Mouse (Mus musculus): ENCODE data around the gene Kif7.

The Kif7 gene

DNA sequence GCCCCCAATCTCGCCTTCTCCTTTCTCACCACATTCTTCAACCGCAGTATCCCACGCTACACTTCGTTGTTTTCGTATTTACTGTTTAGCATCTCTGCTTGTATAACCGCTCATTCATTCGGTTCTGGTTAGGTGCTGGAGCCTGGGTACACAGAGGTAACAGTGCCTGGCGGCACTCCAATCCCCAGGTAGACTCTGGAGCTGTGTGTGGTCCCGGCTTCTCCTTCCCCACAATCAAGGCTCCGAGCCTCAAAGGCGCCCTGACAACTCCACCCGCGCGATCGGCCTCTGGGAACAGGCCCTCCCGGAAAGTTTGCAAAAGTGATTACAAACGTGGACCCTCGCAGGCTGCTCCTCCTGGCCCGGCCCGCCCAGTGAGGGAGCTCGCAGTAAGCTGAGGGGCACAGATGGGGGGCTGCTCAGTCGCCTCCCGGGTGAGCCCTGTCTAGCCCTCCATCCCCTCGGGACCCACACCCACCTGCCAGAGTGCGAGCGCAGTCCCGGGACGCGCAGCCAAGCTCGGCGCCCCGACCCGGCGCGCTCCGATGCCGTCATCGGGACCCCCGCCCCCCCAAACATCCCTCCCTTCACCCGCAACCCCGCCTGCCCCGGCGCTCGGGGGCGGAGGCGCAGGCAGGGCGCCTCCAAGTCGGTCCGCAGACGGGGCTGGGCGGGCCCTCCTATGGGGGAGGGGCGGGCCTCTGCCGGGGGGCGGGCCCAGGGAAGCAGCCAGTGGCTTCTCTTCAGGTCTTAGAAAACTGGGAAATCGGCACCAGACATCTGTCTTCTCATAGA lies at the start of gene Kif7:
Gene Kif7, minus strand, starts transcription at position 534 of the 795 bp plus-strand sequence.
- in situ Hi-C loops (cut with MboI, MseI) = no loop called here

DNA sequence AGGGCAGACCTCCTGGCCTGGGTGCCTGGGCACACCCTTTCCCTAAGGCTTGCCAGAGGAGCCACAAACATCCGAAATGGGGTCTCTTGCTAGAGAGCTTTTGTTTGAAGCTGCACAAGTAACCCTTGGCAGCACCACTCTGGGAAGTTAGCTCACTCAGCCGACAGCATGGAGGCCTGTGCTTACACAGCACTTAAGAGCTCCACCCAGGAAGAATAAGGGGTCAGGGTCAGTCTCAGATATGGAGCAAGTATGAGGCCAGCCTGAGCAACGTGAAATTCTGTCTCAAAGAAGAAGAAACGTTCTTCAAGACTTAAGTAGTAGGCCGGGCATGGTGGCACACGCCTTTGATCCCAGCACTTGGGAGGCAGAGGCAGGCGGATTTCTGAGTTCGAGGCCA lies 46.6 kb upstream of the Kif7 start:
- in situ Hi-C loops (cut with MboI, MseI) = no loop called here

DNA sequence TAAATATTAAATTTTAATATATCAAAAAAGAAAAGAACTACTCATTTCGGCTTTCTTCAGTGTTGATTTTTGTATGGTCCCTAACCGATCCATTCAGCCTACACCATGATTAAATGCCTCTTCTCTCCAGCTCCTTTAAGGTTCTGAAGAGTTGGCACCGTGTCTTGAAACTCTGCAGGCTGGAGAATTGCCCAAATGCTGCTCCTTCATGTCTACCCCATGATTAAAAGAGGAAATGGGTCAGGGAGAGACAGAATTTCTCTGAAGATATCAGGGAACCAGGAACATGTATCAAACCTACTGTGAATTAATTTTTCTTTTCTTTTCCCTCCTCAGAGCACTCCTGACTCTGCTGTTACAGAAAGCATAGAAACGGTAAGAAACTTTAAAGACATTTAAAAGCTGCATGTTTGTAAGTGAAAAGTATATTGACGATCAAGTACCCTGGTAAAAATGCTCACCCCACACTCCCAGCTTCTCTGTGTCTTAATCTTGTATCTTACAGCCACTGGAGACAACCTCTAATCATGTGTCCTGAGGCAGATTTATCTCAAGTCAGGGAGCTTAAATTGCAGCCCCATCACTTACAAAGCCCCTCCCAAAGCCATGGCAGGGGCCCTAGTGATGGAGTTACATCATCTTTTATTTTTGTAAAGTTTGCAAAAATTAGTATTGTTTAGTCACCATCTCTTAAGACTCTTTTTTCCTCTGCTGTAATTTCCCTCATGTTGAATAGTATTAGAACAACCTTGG lies 45.8 kb upstream of the Kif7 start:
- in situ Hi-C loops (cut with MboI, MseI) = no loop called here

DNA sequence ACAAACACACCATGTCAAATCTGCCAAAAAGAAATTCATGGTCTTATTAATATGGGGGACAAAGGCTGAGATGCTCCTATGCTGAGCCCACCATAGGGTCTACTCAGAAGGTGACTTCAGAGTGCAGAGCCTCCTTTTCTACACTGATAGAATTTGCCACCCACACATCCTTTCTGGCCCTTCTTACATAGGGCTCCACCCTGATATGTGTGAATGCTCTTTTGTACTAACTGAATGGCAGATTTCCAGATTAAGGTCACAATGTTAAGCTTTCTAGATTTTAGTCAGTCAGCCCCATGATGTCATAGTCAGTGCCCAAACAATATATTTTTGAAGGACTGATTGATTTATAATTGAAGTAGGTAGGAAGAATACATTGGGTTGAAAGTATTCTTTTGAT lies 44.2 kb upstream of the Kif7 start:
- in situ Hi-C loops (cut with MboI, MseI) = no loop called here

DNA sequence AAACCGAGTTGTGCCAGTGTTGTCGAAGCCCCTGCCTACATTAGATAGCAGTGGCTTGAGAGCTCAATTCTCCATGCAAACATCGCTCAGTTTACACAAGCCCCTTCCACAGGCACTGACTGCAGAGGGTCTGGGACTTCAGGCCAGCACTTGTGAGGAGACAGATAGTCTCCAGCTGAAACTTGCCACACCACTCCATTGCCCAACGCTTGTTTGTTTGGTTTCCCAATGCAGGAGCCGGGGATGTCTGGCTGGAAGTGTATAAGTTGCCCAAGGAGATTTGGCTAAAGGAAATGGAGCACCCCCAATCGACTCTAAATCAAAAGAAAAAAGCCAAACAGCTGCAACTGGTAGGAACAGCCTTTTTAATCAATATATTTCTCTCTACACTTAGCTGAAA lies 42.7 kb upstream of the Kif7 start:
- in situ Hi-C loops (cut with MboI, MseI) = no loop called here

DNA sequence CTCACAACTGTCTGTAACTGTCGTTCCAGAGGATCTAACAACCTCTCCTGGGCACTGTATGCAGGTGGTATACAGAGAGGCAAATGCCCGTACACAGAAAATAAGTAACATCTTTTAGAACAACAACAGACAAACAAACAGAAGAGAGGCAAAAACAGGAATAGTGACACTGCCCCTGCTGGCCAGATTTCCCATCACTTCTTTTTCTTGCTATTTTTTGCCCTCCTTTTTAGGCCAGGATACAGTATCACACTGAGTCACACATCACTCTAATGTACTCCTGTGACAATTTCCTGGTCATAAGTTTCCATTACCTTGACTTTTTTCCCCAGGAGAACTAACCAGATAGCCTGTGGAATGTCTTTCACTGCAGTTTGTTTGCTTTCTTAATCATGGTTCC lies 40.8 kb upstream of the Kif7 start:
- in situ Hi-C loops (cut with MboI, MseI) = no loop called here

DNA sequence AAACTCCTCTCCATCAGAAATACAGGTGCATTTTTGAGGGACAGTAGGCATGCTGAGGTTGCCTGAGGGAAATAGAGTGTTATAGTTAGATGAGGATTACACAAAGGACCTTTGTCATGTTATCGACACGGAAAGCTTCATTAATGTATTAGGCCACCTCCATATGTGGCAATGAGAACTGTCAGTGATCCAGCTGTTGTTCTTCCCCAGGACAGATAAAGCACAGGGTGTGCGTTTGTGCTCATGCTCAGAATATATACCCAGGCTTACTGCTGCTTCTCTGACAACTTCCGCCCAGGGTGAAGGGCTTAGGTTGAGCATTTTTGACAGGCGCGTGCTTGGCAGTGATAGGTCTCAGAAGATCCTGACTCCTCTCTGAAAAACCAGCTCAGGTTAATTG lies 34.0 kb upstream of the Kif7 start:
- in situ Hi-C loops (cut with MboI, MseI) = no loop called here

DNA sequence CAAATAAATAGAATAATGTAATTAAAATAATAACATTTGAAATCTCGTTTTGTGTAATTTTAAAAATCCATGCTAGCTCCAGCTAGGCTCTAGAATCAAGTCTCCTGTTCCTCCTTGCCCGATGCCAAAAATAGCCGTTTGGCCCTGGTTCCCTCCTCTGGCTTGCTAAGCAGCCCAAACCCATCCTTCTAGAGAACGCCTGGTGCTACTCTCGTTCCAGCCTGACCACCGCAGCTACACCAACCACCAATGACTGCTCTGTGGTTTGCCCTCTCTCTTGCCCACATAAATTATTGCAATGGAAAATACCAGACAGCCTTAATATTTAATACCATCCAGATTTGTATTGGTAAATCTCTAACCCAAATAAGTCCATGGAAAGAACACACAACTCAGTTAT lies 32.1 kb upstream of the Kif7 start:
- in situ Hi-C loops (cut with MboI, MseI) = no loop called here

DNA sequence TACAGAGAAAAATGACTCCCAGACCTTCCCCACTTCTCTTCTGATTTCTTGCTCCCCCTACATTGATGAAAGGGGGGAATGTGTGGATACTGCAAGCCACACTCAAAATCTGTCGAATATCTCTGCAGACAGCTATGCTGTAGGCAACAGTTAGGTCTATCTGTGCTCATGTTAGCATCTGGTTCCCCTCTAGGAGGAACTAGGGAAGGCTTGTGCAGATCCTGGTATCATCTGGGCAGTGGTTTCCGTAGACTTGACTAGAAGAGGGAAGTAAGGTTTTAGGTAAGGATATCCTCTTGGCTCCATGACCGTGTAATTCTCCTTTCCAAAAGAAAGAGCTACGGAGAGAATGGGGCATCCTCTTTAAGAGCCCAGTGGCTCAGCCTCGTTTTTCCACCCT lies 29.1 kb upstream of the Kif7 start:
- in situ Hi-C loops (cut with MboI, MseI) = no loop called here

DNA sequence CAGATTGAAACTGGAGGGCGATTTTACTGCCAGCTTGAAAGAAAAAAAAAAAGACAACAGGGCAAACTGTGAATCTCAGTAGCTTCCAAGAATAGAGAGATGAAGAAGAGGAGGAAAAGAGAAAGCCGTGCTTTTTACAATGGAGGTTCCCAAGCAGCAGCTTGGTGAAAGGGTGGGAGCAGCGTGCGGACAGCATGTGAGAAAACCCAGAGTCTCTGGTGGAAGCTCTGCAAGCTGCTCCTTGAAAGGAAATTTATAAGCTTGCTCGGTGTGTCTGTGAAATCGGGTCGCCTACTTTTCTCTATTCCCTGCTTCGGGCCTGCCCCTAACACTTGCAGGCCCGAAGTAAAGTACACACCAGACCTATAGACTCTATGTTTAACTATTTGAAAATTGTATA lies 28.5 kb upstream of the Kif7 start:
- in situ Hi-C loops (cut with MboI, MseI) = no loop called here

DNA sequence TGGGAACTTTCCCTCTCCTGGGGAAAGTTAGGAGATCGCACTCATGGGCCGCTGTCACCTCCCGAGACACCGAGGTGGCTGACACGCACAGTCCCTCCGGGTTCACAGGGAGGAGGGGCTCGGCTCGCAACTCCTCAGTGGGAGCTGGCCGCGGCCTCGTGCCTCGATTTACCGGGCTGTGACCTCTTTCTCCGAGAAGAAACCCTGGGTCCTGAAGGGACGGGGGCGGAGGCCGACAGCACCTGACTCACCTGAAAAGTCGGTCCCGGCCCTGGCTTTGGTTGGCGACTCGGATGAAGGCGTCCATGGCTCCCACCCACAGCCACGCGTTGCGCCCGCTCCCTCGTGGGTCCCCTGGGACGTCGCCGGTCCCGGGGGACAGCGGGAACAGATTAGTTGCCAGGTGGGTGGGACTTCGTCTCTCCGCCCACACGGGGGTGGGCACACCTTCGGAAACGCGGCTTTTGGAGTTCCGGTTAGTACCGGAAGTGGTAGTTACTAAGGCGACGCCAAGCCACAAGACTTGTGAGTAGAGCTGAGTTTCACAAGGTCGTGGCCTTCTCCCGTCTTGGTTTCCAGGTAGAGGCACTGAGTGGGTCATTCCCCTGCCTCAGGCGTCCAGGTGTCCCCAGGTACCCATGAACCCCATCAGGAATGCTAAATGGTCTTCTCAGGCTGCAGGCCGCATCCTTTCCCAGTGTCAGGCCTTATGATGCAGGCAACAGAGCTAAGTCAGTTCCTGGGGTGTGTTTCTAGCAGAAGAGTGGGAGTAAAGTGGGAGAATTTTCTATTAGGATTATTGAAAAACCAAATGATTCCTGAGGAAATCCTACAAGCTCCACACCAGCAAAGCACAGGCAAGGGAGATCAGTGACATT lies 27.4 kb upstream of the Kif7 start, which contains the start of the genes Pex11a and Wdr93:
Gene Pex11a, minus strand, starts transcription at position 473 of the 878 bp plus-strand sequence.
Gene Wdr93, plus strand, starts transcription at position 505 of the 878 bp plus-strand sequence.
- in situ Hi-C loops (cut with MboI, MseI) = no loop called here

DNA sequence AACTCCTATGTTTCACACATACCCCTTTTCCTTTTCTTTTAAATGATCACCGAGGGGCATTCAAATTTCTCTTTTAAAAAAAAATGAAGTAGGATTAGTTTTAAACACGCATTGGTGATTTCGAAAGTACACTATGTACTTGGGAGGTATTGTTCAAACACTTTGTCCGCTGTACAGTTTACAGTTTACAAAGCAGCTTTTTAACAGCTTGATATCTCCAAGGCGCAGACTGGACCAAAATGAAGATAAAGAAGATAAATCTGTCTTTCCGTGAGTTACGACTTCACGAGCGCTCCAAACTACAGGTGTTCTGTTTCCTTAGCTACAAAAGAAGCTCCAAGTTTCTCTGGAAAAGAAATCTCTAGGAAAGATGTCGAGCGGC lies 26.7 kb upstream of the Kif7 start:
- in situ Hi-C loops (cut with MboI, MseI) = no loop called here

DNA sequence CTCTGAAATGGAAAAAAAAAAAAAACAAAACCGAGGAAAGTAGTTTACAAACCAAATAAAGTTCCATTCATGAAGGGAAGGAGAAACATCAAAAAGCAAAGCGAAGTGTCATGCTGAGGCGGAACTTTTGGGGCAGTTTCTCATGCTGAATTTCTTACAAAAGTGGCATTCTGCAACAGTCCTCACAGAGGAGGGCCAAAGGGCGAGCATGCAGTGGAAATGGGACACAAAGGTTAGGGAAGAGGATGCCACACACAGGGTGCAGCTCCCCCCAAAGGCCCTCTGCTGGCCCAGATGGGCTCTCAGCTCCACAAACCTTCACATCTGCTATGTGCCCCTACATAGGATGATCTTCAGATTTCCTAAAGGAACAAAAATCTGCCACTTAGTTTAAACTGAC lies 24.8 kb upstream of the Kif7 start:
- in situ Hi-C loops (cut with MboI, MseI) = no loop called here

DNA sequence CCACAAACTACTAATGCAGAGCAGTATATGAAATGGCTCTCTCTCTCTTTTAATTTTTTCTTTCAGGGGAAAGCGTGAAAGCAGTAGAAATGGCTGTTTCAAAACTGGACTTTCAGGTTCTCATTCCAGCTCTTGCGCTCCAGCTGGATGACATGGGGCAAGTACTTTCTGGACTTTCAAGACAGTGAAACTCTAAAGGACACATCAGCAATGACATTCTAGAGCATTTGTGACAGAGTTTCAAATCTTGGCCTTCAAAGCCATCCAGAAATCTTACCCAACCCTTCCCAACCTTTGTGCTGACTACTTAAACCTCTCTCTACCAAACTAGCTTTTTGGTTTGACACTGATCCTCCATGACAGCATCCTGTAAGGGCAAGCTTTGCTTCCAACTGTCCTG lies 23.4 kb upstream of the Kif7 start:
- in situ Hi-C loops (cut with MboI, MseI) = no loop called here

DNA sequence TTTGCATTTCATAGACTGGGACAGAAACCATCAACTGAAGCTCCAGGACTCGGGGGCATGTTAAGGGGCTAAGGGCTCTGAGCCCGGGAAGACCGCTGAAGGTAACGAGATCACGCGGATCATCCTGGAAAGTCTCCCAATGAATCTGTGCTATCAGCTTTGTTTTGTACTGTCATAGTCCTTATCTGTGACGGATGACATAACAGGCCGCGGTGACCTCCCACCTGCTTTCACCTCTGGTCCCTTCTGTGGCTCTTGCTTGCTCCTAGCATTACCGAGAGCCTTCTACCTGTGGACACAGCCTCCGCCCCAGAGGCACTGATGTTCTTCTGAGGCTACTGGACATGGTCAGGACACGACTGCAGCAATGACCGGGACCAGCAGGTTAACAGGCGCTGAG lies 21.0 kb upstream of the Kif7 start:
- in situ Hi-C loops (cut with MboI, MseI) = no loop called here

DNA sequence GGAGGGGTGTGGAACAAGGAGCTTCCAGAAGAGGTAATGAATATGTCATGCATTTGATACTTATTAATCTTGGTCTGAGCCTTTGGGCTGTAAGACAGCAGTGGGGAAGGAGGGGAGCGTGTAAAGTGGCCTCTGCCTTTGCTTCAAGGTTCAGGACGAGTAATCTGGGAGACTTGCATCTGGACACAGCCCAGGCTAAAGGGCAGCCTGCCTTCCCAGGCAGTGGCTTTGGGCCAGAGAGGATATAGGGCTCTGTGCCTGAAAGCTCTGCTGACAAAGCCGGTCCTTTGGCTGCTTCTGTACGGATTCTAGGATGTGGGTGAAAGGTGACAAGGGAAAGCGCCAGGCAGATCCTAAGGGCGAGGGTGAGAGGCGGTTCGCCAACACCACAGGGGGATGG lies 19.0 kb upstream of the Kif7 start:
- in situ Hi-C loops (cut with MboI, MseI) = no loop called here

DNA sequence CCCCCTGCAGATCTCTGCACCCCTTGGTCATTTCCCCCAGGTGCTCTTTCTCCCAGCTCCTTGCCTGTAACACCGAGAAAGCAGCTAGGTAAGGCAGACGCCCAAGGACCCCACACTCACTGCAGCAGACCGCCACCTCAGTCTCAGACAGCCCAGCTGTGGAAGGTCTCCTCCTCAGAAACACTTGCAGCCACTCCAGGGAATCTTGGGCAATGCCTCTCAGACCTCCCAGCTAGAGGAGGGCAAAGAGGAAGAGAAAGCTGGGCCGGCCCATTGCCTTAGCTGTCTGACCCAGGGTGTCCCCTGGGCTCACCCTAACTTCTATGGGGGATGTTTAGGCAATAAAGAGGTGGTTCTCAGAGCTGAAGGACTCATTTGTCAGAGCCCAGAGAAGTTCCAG lies 17.1 kb upstream of the Kif7 start, which contains the start of gene Plin1:
Gene Plin1, minus strand, starts transcription at position 282 of the 400 bp plus-strand sequence.
- in situ Hi-C loops (cut with MboI, MseI) = no loop called here

DNA sequence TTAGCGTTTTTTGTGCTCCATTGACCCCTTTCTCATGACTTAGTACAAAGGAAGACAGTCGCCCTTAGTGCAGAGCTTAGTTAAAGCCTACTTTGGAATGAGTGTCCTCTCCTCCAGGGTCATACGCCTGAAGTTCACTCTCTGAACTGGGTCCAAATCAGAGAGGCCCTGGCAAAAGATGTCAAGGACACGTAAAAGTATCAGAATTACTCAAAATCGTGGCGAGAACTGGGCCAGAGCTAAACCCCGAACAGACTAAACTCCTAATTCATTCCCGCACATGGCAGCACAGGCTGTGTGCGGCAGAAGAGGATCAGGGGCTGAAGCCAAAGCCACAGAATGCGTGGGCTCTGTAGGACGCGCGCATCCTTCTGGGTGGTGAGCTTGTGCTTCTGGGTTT lies 15.9 kb upstream of the Kif7 start:
- in situ Hi-C loops (cut with MboI, MseI) = no loop called here

DNA sequence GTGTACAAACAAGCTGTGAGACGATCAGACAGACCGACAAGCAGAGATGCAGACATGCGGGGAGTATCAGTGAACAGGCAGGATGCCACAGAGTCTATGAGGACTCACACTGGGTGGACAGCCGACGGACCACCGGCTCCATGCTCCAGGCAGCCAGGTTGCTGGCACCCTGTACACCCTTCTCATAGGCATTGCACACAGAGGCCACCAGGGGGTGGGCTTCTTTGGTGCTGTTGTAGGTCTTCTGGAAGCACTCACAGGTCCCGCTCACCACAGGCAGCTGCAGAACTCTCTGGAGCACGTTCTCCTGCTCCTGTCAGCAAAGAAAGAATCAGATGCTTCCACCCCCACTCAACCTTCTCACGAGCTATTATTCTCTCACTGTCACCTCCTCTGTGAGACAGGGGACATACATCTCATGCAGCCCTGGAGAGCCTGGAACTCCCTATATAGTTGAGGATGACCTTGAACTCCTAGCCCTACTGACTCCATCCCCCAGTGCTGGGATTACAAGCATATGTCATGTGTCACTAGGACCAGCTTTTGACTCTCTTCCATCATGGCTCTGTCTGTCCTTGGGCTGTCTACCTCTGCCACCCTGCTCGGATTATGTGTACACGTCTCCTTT lies 14.3 kb upstream of the Kif7 start:
- in situ Hi-C loops (cut with MboI, MseI) = no loop called here

DNA sequence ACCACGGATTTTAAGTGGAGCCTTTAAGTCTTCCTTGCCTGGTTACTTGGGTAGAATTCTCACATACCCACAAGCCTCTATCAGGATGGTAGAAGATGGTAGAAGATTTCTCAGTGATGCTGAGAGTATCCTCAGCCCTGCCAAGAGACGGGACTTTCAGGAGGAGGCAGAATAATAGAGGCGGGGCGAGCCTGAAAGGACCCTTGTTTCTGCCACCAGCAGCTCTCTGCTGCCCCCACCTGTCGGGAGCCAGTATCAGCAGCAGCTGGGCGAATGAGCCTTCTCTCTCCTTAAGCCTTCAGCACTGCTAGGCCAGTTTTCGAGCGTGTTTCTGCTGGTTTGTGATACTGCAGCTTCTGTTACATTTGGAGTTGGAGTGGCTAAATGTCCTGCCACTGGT lies 13.6 kb upstream of the Kif7 start:
- in situ Hi-C loops (cut with MboI, MseI) = no loop called here

DNA sequence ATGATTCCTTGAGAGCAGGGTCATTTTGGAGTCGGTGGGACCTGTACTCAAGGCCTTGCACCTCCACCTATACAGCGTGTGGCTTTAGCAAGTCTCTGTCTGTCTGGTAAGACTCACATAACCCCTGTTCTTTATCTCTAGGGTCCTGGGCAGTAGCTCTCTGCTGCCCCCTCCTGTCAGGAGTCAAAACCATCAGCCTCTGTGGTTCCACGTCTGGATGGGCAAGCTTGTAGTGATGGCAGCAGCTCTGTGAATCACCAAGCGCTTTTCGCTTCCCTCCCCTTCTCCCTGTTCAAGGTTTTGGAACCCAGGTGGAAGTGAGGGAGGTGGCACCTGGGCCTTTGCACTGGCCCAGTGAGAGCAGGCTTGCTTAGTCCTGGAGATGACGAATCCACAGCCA lies 12.7 kb upstream of the Kif7 start:
- in situ Hi-C loops (cut with MboI, MseI) = no loop called here

DNA sequence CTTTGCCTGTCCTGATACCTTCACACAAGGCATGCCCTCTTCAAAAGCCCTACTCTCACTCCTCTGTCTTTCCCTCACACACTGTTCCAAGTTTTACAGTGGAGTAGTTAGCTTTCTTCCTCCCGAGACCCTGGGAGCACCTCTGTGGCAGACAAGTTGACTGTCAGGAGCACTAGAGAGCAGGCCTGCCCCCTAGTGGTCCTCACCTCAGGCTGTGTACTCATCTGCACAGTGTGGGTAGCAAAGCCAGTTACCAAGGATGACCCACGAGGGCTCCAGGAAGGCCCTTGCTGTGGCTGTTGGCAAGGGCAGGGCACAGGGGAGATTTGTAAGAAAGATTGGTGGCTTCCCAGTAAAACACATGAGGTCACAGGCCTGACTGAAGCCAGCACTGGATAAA lies 11.6 kb upstream of the Kif7 start:
- in situ Hi-C loops (cut with MboI, MseI) = no loop called here
